Mouse (Mus musculus) small intestine, adult 2 months (tissue): Measurements from ENCODE around the gene Ercc2.

Experiments used
- CTCF ChIP-seq: fragments of 200-500 bp; IDR thresholded peaks from 2 replicates; pipeline ENCODE4 v1.5.1; 2012; ENCODE audit warnings: low read depth, mild to moderate bottlenecking, control low read depth, inconsistent platforms, low read length, moderate library complexity, mixed read lengths; ENCODE audit not compliant: insufficient replicate concordance, insufficient read length; ENCODE audit errors: extremely low read depth
- POLR2A ChIP-seq: fragments of 200-500 bp; IDR thresholded peaks from 2 replicates; pipeline ENCODE4 v1.6.1; 2012; ENCODE audit warnings: low read depth, mild to moderate bottlenecking, control low read depth, inconsistent platforms, low read length, moderate library complexity

- TF ChIP-seq CTCF (no peak), POLR2A (no peak)
These were observed 16.4 kb upstream of the Ercc2 start for GRCm38 (mm10) chr7:19365376-19365775.
